ENCODE assay signal across 8 mouse cellular contexts in the genomic region with DNA sequence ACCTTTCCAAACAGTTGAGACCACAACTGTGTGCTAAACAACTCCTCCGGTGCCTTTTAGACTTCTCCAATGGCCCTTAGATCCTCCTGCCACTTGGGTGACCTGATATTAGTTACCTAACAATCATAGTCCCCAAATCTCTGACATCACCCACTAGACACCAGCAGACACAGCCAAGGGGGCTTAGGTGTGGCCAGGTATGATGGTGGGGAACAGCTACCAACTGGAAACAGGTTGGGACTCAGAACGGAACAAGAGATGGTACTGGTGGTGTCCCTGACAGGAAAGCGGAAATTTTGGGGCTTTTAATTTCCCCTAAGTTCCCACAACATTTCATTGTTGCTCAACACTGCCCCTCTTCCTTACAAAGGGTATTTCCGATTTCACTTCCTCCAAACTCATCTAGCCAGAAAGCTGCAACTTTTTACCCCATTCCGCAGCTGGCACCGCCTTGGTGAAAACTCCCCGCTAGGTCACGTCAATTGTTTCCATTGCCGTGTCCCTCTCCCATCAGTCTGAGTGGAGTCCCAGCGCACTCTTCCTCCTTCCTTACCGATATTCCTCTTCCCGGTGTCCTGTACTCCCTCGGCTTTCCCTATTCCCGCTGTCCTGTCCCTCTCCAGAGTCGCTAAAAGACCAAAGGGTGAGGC. TPM values are rescaled to one million over a fixed set of nuclear protein-coding genes. Genes with fewer than 3 reads are reported as not detected.
DNase-seq lines count a peak whose midpoint lies in the region; ATAC-seq and TF ChIP-seq lines count a peak whose summit lies in the region.

No protein-coding gene starts in this region.

- ATAC-seq in forebrain, embryonic 12.5 days (ENCODE audit: low FRiP score) = no peak
- ATAC-seq in limb, embryonic 12.5 days (ENCODE audit: insufficient number of reproducible peaks, insufficient read depth, low FRiP score, low TSS enrichment, low read depth) = no peak
- peak; percentile 6; the same call in 1 of the 2 replicates for ATAC-seq in midbrain, postnatal 0 days (ENCODE audit: low FRiP score)

- peak overlapping the region; percentile 88 for H3K9ac ChIP-seq in forebrain, embryonic 12.5 days
- H3K9ac ChIP-seq in limb, embryonic 12.5 days (replicated peaks) = peak overlapping the region; percentile 82
- peak overlapping the region; percentile 59; the same call in 1 of the 2 replicates for H3K9ac ChIP-seq in midbrain, postnatal 0 days (replicated peaks; ENCODE audit: low read length, poor library complexity, severe bottlenecking)

- H3K27ac ChIP-seq in forebrain, embryonic 12.5 days = peak overlapping the region; percentile 57
- H3K27ac ChIP-seq in limb, embryonic 12.5 days = peak overlapping the region; percentile 47; the same call in 1 of the 2 replicates
- peak overlapping the region; percentile 78 for H3K27ac ChIP-seq in midbrain, postnatal 0 days (ENCODE audit: low read depth, low read length)

- H3K4me3 ChIP-seq in forebrain, embryonic 12.5 days (replicated peaks) = peak overlapping the region; percentile 87
- peak overlapping the region; percentile 80 for H3K4me3 ChIP-seq in limb, embryonic 12.5 days (replicated peaks)
- peak overlapping the region; percentile 81 for H3K4me3 ChIP-seq in midbrain, postnatal 0 days (ENCODE audit: low read depth, low read length)

- peak overlapping the region; percentile 84 for H3K4me2 ChIP-seq in forebrain, embryonic 12.5 days
- peak overlapping the region; percentile 74 for H3K4me2 ChIP-seq in limb, embryonic 12.5 days
- H3K4me2 ChIP-seq in midbrain, postnatal 0 days (ENCODE audit: low read depth, low read length, poor library complexity, severe bottlenecking) = peak overlapping the region; percentile 91

- TF ChIP-seq CTCF in midbrain, postnatal 0 days (IDR thresholded peaks at IDR 0.05) = peak; percentile 32

- 8% methylated on average over 15 of the region's 15 CpGs for WGBS in forebrain, embryonic 12.5 days
- WGBS in limb, embryonic 12.5 days = 8% methylated on average over 15 of the region's 15 CpGs
- WGBS in midbrain, postnatal 0 days = 8% methylated on average over 15 of the region's 15 CpGs

- peak; percentile 81 to 84 for DNase-seq in B cell, adult 2 months
- DNase-seq in CD4-positive, CD25-positive, alpha-beta regulatory T cell, adult 2 months (ENCODE audit: low read depth, low spot score) = peak; percentile 78
- DNase-seq in midbrain, postnatal 0 days (ENCODE audit: low spot score) = peak; percentile 19
- DNase-seq in right cerebral cortex, adult 18-20 months = no peak
- no peak for DNase-seq in adrenal gland, postnatal 36 days
- no peak for DNase-seq in adrenal gland, adult 18-20 months (ENCODE audit: low spot score in 2 of 2)

- peaks cover 14% of the 10 kb centered on the region for H3K36me3 ChIP-seq in forebrain, embryonic 12.5 days (replicated peaks)
- peaks cover 22% of the 10 kb centered on the region for H3K36me3 ChIP-seq in limb, embryonic 12.5 days
- H3K36me3 ChIP-seq in midbrain, postnatal 0 days (ENCODE audit: insufficient read depth, low read length) = peaks cover 7% of the 10 kb centered on the region; the same call in 1 of the 2 replicates

- H3K27me3 ChIP-seq in forebrain, embryonic 12.5 days = peaks cover under 1% of the 10 kb centered on the region; the same call in 1 of the 2 replicates
- H3K27me3 ChIP-seq in limb, embryonic 12.5 days = peaks cover 4% of the 10 kb centered on the region; the same call in 1 of the 2 replicates
- no peaks in the 10 kb centered on the region for H3K27me3 ChIP-seq in midbrain, postnatal 0 days (ENCODE audit: insufficient read depth, low read length)

- peaks cover 42% of the 10 kb centered on the region for H3K4me1 ChIP-seq in forebrain, embryonic 12.5 days
- peaks cover 35% of the 10 kb centered on the region for H3K4me1 ChIP-seq in limb, embryonic 12.5 days (replicated peaks)
- H3K4me1 ChIP-seq in midbrain, postnatal 0 days (ENCODE audit: insufficient read depth, low read length) = peaks cover 20% of the 10 kb centered on the region; the same call in 1 of the 2 replicates

- no peaks in the 10 kb centered on the region for H3K9me3 ChIP-seq in forebrain, embryonic 12.5 days
- H3K9me3 ChIP-seq in limb, embryonic 12.5 days = no peaks in the 10 kb centered on the region
- no peaks in the 10 kb centered on the region for H3K9me3 ChIP-seq in midbrain, postnatal 0 days (ENCODE audit: low read length)

RNA-seq across cellular contexts. Expression of gene Ehd1, which starts 0.7 kb away (rescaled TPM):
- polyA plus RNA-seq in forebrain, embryonic 12.5 days (2016; fragmentation: Nextera tagmentation; extraction: Ambion mirVana) = 86.6 and 89.0 TPM in 2 replicates
- polyA plus RNA-seq in limb, embryonic 12.5 days (2016; fragmentation: Nextera tagmentation; extraction: Ambion mirVana) = 71.5 and 71.6 TPM in 2 replicates
- 117 and 139 TPM in 2 replicates for total RNA-seq in midbrain, postnatal 0 days (2014; rRNA removed)
- polyA plus RNA-seq in midbrain, postnatal 0 days (2015; fragmentation: Nextera tagmentation; extraction: Ambion mirVana) = 73.0 and 74.0 TPM in 2 replicates
- 100 to 1,000 TPM; 119 to 188 TPM for total RNA-seq in adrenal gland, postnatal 36 days (2021)
- total RNA-seq in adrenal gland, adult 18-20 months (2021) = 100 to 1,000 TPM; 112 to 157 TPM

RNA-seq across cellular contexts. Expression of gene Cdc42bpg, which starts 30.4 kb away (rescaled TPM):
- polyA plus RNA-seq in forebrain, embryonic 12.5 days (2016; fragmentation: Nextera tagmentation; extraction: Ambion mirVana) = 0.36 and 0.38 TPM in 2 replicates
- 0.69 and 0.96 TPM in 2 replicates for polyA plus RNA-seq in limb, embryonic 12.5 days (2016; fragmentation: Nextera tagmentation; extraction: Ambion mirVana)
- 4.8 and 5.4 TPM in 2 replicates for total RNA-seq in midbrain, postnatal 0 days (2014; rRNA removed)
- polyA plus RNA-seq in midbrain, postnatal 0 days (2015; fragmentation: Nextera tagmentation; extraction: Ambion mirVana) = 0.20 and 0.67 TPM in 2 replicates
- 10 to 100 TPM; 22.6 to 23.5 TPM for total RNA-seq in adrenal gland, postnatal 36 days (2021)
- 10 to 100 TPM; 15.1 to 19.3 TPM for total RNA-seq in adrenal gland, adult 18-20 months (2021)

RNA-seq across cellular contexts. Expression of gene Atg2a, which starts 34.4 kb away (rescaled TPM):
- polyA plus RNA-seq in forebrain, embryonic 12.5 days (2016; fragmentation: Nextera tagmentation; extraction: Ambion mirVana) = 12.0 and 14.2 TPM in 2 replicates
- polyA plus RNA-seq in limb, embryonic 12.5 days (2016; fragmentation: Nextera tagmentation; extraction: Ambion mirVana) = 11.1 and 11.2 TPM in 2 replicates
- 34.3 and 38.2 TPM in 2 replicates for total RNA-seq in midbrain, postnatal 0 days (2014; rRNA removed)
- 9.6 and 9.7 TPM in 2 replicates for polyA plus RNA-seq in midbrain, postnatal 0 days (2015; fragmentation: Nextera tagmentation; extraction: Ambion mirVana)
- 10 to 100 TPM; 30.7 to 33.3 TPM for total RNA-seq in adrenal gland, postnatal 36 days (2021)
- 10 to 100 TPM; 26.4 to 37.1 TPM for total RNA-seq in adrenal gland, adult 18-20 months (2021)

RNA-seq across cellular contexts. Expression of gene Ppp2r5b, which starts 40.2 kb away (rescaled TPM):
- polyA plus RNA-seq in forebrain, embryonic 12.5 days (2016; fragmentation: Nextera tagmentation; extraction: Ambion mirVana) = 51.8 and 52.4 TPM in 2 replicates
- polyA plus RNA-seq in limb, embryonic 12.5 days (2016; fragmentation: Nextera tagmentation; extraction: Ambion mirVana) = 22.7 and 23.7 TPM in 2 replicates
- 248 and 256 TPM in 2 replicates for total RNA-seq in midbrain, postnatal 0 days (2014; rRNA removed)
- polyA plus RNA-seq in midbrain, postnatal 0 days (2015; fragmentation: Nextera tagmentation; extraction: Ambion mirVana) = 177 and 189 TPM in 2 replicates
- total RNA-seq in adrenal gland, postnatal 36 days (2021) = 100 to 1,000 TPM in 1 of 2 experiments, 10 to 100 TPM in 1; 83.5 to 129 TPM
- 100 to 1,000 TPM in 1 of 2 experiments, 10 to 100 TPM in 1; 97.0 to 115 TPM for total RNA-seq in adrenal gland, adult 18-20 months (2021)

RNA-seq across cellular contexts. Expression of gene Gpha2, which starts 49.7 kb away (rescaled TPM):
- 0.70 and 0.91 TPM in 2 replicates for polyA plus RNA-seq in forebrain, embryonic 12.5 days (2016; fragmentation: Nextera tagmentation; extraction: Ambion mirVana)
- polyA plus RNA-seq in limb, embryonic 12.5 days (2016; fragmentation: Nextera tagmentation; extraction: Ambion mirVana) = 2.0 and 2.4 TPM in 2 replicates
- not detected in 2 replicates for total RNA-seq in midbrain, postnatal 0 days (2014; rRNA removed)
- 0.31 TPM in 1 of 2 replicates, not detected in the other for polyA plus RNA-seq in midbrain, postnatal 0 days (2015; fragmentation: Nextera tagmentation; extraction: Ambion mirVana)
- total RNA-seq in adrenal gland, postnatal 36 days (2021) = 10 to 100 TPM; 25.5 to 27.9 TPM
- 10 to 100 TPM; 21.9 to 24.2 TPM for total RNA-seq in adrenal gland, adult 18-20 months (2021)

Comparison
In these comparisons a context has a peak if more than half of its experiments do, and no peak if none do; other contexts are left out.
1. DNase-seq: peak in B cell, adult 2 months (2 of 2), CD4-positive, CD25-positive, alpha-beta regulatory T cell, adult 2 months (single experiment) and midbrain, postnatal 0 days (single experiment); none in right cerebral cortex, adult 18-20 months (single experiment), adrenal gland, postnatal 36 days (0 of 2) and adrenal gland, adult 18-20 months (0 of 2).
2. Peak in every context shown above with its lines, with median percentiles within 50 percentile points of each other: H3K27ac ChIP-seq, H3K4me2 ChIP-seq, H3K4me3 ChIP-seq and H3K9ac ChIP-seq.